Mouse (Mus musculus) limb, embryonic 13.5 days (tissue): ENCODE measurements around the gene Map4k5. TPM values are rescaled to one million over a fixed set of nuclear protein-coding genes. Genes with fewer than 3 reads are reported as not detected.
A peak's percentile ranks its signal among the peaks of the same experiment; 100 is the strongest.

ENCODE experiments used
- ATAC-seq: fragments of 200-750 bp; cut with Nextera tagmentation; 2 replicates; pipeline ENCODE4 v1.8.0; 2017; ENCODE audit warnings: low read depth, moderate number of reproducible peaks, moderate TSS enrichment; ENCODE audit not compliant: low FRiP score
- H3K27ac ChIP-seq: fragments of 300-500 bp; sonication (generic); 2 replicates; pipeline ENCODE4 v1.5.1; 2015; ENCODE audit warnings: inconsistent platforms, mild to moderate bottlenecking, moderate library complexity
- H3K27me3 ChIP-seq: fragments of 300-500 bp; sonication (generic); 2 replicates; pipeline ENCODE4 v1.6.1; 2015; ENCODE audit warnings: mild to moderate bottlenecking, inconsistent platforms
- H3K36me3 ChIP-seq: fragments of 300-500 bp; sonication (generic); 2 replicates; pipeline ENCODE4 v1.6.1; 2015; ENCODE audit warnings: inconsistent platforms, mild to moderate bottlenecking, moderate library complexity
- H3K4me1 ChIP-seq: fragments of 300-500 bp; sonication (generic); 2 replicates; pipeline ENCODE4 v1.6.1; 2015; ENCODE audit warnings: inconsistent platforms
- H3K4me2 ChIP-seq: fragments of 300-500 bp; sonication (generic); replicated peaks from 2 replicates; pipeline ENCODE4 v1.6.1; 2015; ENCODE audit warnings: inconsistent platforms, mild to moderate bottlenecking, moderate library complexity
- H3K4me3 ChIP-seq: fragments of 300-500 bp; sonication (generic); 2 replicates; pipeline ENCODE4 v1.5.1; 2015; ENCODE audit warnings: moderate library complexity, mild to moderate bottlenecking, inconsistent platforms
- H3K9ac ChIP-seq: fragments of 300-500 bp; sonication (generic); 2 replicates; pipeline ENCODE4 v1.6.1; 2015; ENCODE audit warnings: mild to moderate bottlenecking, inconsistent platforms
- H3K9me3 ChIP-seq: fragments of 300-500 bp; sonication (generic); 2 replicates; pipeline ENCODE4 v1.6.1; 2016; ENCODE audit warnings: inconsistent platforms
- WGBS: fragments of 180-500 bp; shearing (Covaris S2); methylation state at CpG from one replicate; pipeline ENCODE4 v1.1.7; 2015; 5-methylcytosine and 5-hydroxymethylcytosine counted together
- polyA plus RNA-seq: library from polyadenylated mRNA; unstranded; fragments of >200 nt; fragmentation: Nextera tagmentation; extraction: Ambion mirVana; gene quantifications from 2 replicates; pipeline ENCODE4 v1.2.1, GENCODE M21; 2015

Map4k5 gene
- polyA plus RNA-seq, 1 experiment from 2014 or later = 41.3 TPM

DNA sequence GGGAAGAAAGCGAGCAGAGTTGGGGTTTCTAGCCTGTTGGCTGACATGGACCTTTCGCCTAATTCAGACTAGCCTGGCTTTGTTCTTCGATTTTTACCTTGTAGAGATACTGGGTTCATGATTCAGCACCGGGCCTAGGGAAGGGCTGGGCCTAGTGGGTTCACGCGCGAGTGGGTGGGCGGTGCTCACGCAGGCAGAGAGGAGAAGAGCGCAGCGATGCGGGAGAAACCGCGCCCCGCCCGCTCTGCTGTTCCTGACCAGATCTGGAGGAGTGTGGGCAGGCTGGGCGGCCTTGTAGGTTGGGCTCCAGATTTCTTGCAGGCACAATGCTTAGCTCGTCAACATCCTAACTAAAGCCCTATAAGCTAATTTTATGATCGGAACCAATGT lies 15.5 kb upstream of the Map4k5 start:
- Histone ChIP-seq H3K27ac (no peak overlapping the region), H3K27me3 (no peaks in the 10 kb centered on the region), H3K9ac (no peak overlapping the region), H3K4me2 (peak overlapping the region; percentile 66), H3K4me3 (peak overlapping the region; percentile 36; the same call in 1 of the 2 replicates), H3K4me1 (peaks cover 14% of the 10 kb centered on the region), H3K9me3 (no peaks in the 10 kb centered on the region), H3K36me3 (no peaks in the 10 kb centered on the region)
- 34% methylated on average over 19 of the region's 19 CpGs for WGBS
- no peak for ATAC-seq

GRCm38 (mm10) chr12:69907667-69908510 lies 14.9 kb upstream of the Map4k5 start:
- Histone ChIP-seq H3K9ac (peak overlapping the region; percentile 48), H3K27ac (no peak overlapping the region), H3K4me3 (peak overlapping the region; percentile 36), H3K36me3 (no peaks in the 10 kb centered on the region), H3K4me1 (peaks cover 14% of the 10 kb centered on the region), H3K4me2 (peak overlapping the region; percentile 66), H3K27me3 (no peaks in the 10 kb centered on the region), H3K9me3 (no peaks in the 10 kb centered on the region)
- peak; percentile 59 for ATAC-seq
- 3% methylated on average over 30 of the region's 30 CpGs for WGBS

DNA sequence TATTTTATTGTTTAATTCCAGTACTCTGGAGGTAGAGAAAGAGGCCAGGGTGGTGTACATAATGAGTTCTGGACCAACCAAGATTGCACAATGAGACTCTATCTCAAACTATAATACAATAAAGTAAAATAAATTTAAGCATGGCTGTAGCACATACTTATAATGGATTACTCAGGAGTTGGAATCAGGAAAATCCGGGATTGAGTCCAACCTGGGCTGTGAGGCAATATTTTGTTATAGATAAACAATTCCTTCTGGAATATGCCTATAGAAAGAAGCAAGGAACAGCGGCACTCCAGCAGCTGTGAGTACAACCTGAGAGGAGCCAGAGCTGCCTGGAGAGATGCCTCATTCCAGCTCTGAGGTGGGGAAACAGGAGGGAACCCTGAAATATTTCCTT lies 12.0 kb upstream of the Map4k5 start:
- Histone ChIP-seq H3K36me3 (no peaks in the 10 kb centered on the region), H3K9ac (no peak overlapping the region), H3K27ac (no peak overlapping the region), H3K4me3 (no peak overlapping the region), H3K9me3 (no peaks in the 10 kb centered on the region), H3K4me2 (no peak overlapping the region), H3K4me1 (peaks cover 14% of the 10 kb centered on the region), H3K27me3 (no peaks in the 10 kb centered on the region)
- no peak for ATAC-seq
- WGBS = 71% methylated on average over 2 of the region's 2 CpGs

- Histone ChIP-seq H3K9me3 (no peaks in the 10 kb centered on the region), H3K4me1 (peaks cover 10% of the 10 kb centered on the region), H3K36me3 (no peaks in the 10 kb centered on the region), H3K4me2 (no peak overlapping the region), H3K9ac (no peak overlapping the region), H3K27ac (no peak overlapping the region), H3K27me3 (peaks cover 2% of the 10 kb centered on the region; the same call in 1 of the 2 replicates), H3K4me3 (no peak overlapping the region)
- ATAC-seq = no peak
- 87% methylated on average over 4 of the region's 4 CpGs for WGBS
Measured at GRCm38 (mm10) chr12:69898119-69898518, 5.1 kb upstream of the Map4k5 start.

- ATAC-seq = no peak
- Histone ChIP-seq H3K27ac (0 out of 2 replicates have a peak overlapping the region, but pooled peaks have one; percentile 48), H3K4me1 (peaks cover 26% of the 10 kb centered on the region), H3K4me3 (no peak overlapping the region), H3K9me3 (no peaks in the 10 kb centered on the region), H3K36me3 (0 out of 2 replicates have a peak, but pooled peaks cover 4% of the 10 kb centered on the region), H3K9ac (no peak overlapping the region), H3K4me2 (no peak overlapping the region), H3K27me3 (peaks cover 2% of the 10 kb centered on the region; the same call in 1 of the 2 replicates)
- 53% methylated on average over 2 of the region's 2 CpGs for WGBS
Measured at GRCm38 (mm10) chr12:69895046-69895445, 2.0 kb upstream of the Map4k5 start.

DNA sequence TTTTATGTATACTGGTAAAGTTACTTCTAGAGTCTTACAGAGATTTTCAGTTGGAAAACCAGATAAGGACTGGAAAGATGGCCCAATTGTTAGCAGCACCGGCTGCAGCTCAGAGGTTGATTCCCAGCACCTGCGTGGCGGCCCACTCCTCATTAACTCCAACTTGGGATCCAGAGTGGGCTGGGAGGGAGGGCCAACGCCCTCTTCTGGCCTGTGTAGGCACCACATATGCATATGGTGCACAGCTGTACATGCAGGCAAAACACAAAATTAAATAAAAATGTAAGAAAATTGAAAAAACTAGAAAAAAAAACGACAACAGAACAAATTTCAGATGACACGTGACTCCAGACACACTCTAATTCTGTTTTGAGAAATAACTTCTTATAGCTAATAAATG lies 927 bp upstream of the Map4k5 start:
- no peak overlapping the region for H3K4me3 ChIP-seq
- 57% methylated on average over 6 of the region's 6 CpGs for WGBS
- H3K9me3 ChIP-seq = no peaks in the 10 kb centered on the region

GRCm38 (mm10) chr12:69891721-69892120 lies 1.3 kb downstream of the Map4k5 start:
- H3K4me3 ChIP-seq = peak overlapping the region; percentile 89
- no peaks in the 10 kb centered on the region for H3K9me3 ChIP-seq
- peaks cover 51% of the 10 kb centered on the region for H3K4me1 ChIP-seq
- 0 out of 2 replicates have a peak, but pooled peaks cover 9% of the 10 kb centered on the region for H3K36me3 ChIP-seq
- no peak for ATAC-seq
- H3K9ac ChIP-seq = peak overlapping the region; percentile 96
- H3K27ac ChIP-seq = 0 out of 2 replicates have a peak overlapping the region, but pooled peaks have one; percentile 93
- H3K27me3 ChIP-seq = no peaks in the 10 kb centered on the region
- 33% methylated on average over 3 of the region's 3 CpGs for WGBS
- peak overlapping the region; percentile 76 for H3K4me2 ChIP-seq

More for the DNA sequence above, 927 bp upstream of the Map4k5 start:
- peaks cover 2% of the 10 kb centered on the region; the same call in 1 of the 2 replicates for H3K27me3 ChIP-seq
- H3K27ac ChIP-seq = no peak overlapping the region
- peaks cover 34% of the 10 kb centered on the region for H3K4me1 ChIP-seq
- no peak overlapping the region for H3K9ac ChIP-seq
- ATAC-seq = no peak
- H3K4me2 ChIP-seq = no peak overlapping the region
- 0 out of 2 replicates have a peak, but pooled peaks cover 5% of the 10 kb centered on the region for H3K36me3 ChIP-seq

DNA sequence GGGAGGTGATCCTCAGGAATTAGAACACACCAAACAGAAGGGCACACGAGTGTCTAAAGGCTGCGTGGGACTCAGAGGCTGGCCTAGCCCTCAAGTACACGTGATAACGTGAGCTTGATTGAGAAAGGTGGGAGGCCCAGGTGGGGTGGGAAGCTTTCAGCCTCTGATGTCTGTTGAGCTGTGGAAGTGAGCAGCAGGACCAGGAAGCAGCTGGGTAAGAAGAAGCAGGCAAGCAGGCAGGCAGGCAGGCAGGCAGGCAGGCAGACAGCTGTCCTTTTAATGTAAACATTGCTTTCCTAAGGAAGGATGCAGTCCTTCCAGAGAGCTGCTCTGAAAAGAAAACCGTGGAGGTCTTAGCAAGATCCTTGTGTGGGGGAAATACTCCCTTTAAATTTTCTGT lies 2.5 kb downstream of the Map4k5 start:
- no peak for ATAC-seq
- H3K36me3 ChIP-seq = peaks cover 11% of the 10 kb centered on the region; the same call in 1 of the 2 replicates
- H3K4me1 ChIP-seq = peaks cover 52% of the 10 kb centered on the region
- peak overlapping the region; percentile 55; the same call in 1 of the 2 replicates for H3K27ac ChIP-seq
- no peaks in the 10 kb centered on the region for H3K27me3 ChIP-seq
- peak overlapping the region; percentile 76 for H3K4me2 ChIP-seq
- H3K9me3 ChIP-seq = no peaks in the 10 kb centered on the region
- peak overlapping the region; percentile 89 for H3K4me3 ChIP-seq
- H3K9ac ChIP-seq = peak overlapping the region; percentile 59; the same call in 1 of the 2 replicates
- WGBS = 23% methylated on average over 5 of the region's 5 CpGs

DNA sequence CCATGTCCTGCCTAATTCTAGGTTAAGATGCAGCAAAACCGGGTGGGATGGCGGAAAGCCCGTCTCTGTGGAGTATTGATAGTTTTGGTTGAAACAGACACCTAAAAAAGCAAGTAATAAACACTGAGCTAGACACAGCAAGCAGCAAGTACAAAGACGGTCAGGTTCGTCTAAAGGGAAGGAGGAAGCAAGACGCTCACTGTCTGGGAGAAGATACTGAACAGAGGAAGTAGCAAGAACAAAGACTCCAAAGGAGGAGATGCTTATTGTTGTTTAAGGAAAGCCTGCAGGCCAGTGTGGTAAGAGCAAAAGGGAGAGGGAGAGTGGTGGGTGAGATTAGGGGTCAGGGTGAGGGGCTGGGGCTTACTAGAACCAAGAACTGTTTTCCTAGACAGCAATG lies 2.9 kb downstream of the Map4k5 start:
- peak overlapping the region; percentile 89 for H3K4me3 ChIP-seq
- WGBS = 50% methylated on average over 6 of the region's 6 CpGs

GRCm38 (mm10) chr12:69888345-69888744 lies 4.7 kb downstream of the Map4k5 start:
- Histone ChIP-seq H3K36me3 (peaks cover 15% of the 10 kb centered on the region; the same call in 1 of the 2 replicates), H3K4me3 (no peak overlapping the region), H3K27me3 (no peaks in the 10 kb centered on the region), H3K4me1 (peaks cover 42% of the 10 kb centered on the region), H3K9ac (no peak overlapping the region), H3K27ac (no peak overlapping the region), H3K4me2 (no peak overlapping the region), H3K9me3 (no peaks in the 10 kb centered on the region)
- no peak for ATAC-seq
- WGBS = 70% methylated on average over 1 of the region's 1 CpGs

More for the DNA sequence above, 2.9 kb downstream of the Map4k5 start:
- Histone ChIP-seq H3K9ac (peak overlapping the region; percentile 59; the same call in 1 of the 2 replicates), H3K9me3 (no peaks in the 10 kb centered on the region), H3K27ac (peak overlapping the region; percentile 55; the same call in 1 of the 2 replicates), H3K4me2 (peak overlapping the region; percentile 76), H3K4me1 (peaks cover 50% of the 10 kb centered on the region), H3K36me3 (peaks cover 11% of the 10 kb centered on the region; the same call in 1 of the 2 replicates), H3K27me3 (no peaks in the 10 kb centered on the region)
- ATAC-seq = no peak

DNA sequence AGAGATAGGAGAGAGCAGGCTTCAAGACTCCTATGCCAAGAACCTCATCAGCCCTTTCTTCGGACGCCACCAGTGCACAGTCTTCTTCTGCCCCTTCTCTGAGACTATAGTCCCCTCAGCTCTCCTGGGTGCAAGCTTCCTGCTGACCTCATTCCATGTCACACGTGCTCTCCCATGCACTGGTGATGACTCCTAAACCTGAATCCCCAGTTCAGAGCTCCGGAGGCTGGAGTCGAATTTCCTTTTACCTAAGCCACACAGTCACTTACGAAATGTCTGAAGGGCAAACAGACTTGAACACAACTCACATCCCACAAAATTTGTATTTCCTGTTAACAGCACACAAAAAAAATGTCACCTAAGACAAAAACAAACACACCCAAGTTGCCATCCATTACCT lies 5.2 kb downstream of the Map4k5 start:
- Histone ChIP-seq H3K9ac (no peak overlapping the region), H3K36me3 (peaks cover 15% of the 10 kb centered on the region; the same call in 1 of the 2 replicates), H3K9me3 (no peaks in the 10 kb centered on the region), H3K4me3 (no peak overlapping the region), H3K27me3 (no peaks in the 10 kb centered on the region), H3K27ac (no peak overlapping the region), H3K4me1 (peaks cover 42% of the 10 kb centered on the region), H3K4me2 (no peak overlapping the region)
- ATAC-seq = no peak
- 68% methylated on average over 6 of the region's 6 CpGs for WGBS

- ATAC-seq = no peak
- no peaks in the 10 kb centered on the region for H3K27me3 ChIP-seq
- WGBS = 92% methylated on average over 5 of the region's 5 CpGs
Measured at GRCm38 (mm10) chr12:69885170-69885923, 7.7 kb downstream of the Map4k5 start.

More at GRCm38 (mm10) chr12:69885170-69885923, 7.7 kb downstream of the Map4k5 start:
- Histone ChIP-seq H3K4me3 (no peak overlapping the region), H3K9ac (no peak overlapping the region), H3K4me2 (no peak overlapping the region), H3K36me3 (peaks cover 14% of the 10 kb centered on the region; the same call in 1 of the 2 replicates), H3K4me1 (peaks cover 49% of the 10 kb centered on the region), H3K9me3 (no peaks in the 10 kb centered on the region), H3K27ac (no peak overlapping the region)
